Mouse (Mus musculus) urinary bladder, postnatal 36 days (tissue): ENCODE data around the gene Fgfr2.

Experiments used
- DNase-seq, 2 experiments: peaks; one replicate each; pipeline ENCODE4 v3.0.0; 2022; ENCODE audit warnings: low spot score in 2 of 2, mixed read lengths in 1 of 2

The Fgfr2 gene

DNA sequence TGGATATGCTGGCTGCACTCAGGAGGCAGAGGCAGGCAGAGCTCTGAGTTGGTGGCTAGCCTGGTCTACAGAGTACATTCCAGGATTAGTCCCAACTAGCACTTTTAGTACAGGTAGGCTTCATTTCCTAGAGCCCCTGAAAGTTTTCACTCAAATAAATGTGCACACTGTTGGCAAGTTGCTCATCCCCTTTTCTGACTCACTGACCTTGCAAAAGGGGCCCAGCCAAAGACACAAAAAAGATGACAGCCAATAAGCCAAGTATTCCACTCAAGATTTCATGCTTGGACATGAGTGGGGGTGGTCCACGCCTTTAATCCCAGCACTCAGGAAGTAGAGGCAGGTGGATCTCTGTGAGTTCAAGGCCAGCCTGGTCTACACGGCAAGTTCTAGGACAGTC lies 541.7 kb downstream of the Fgfr2 start:
- DNase-seq: no peak

DNA sequence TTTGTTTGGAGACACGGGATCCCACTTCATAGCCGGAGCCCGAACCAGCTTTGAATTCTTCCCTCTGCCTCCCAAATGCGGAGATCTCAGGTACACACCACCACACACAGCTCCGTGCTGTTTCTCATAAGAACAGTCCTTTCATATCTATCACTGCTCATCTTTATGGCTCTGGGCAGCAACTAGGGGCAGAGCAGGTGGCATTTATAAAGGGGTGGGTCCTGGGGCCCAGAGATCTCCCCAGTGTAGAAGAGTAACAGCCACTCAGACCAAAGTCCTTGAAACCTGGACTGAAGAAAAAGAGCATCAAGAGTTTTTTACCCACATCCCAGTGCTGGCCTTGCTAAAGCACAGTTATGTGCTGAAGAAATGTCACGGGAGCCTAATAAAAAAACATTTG lies 542.6 kb downstream of the Fgfr2 start:
- no peak for DNase-seq

- no peak for DNase-seq
These were observed 546.3 kb downstream of the Fgfr2 start for GRCm38 (mm10) chr7:132576891-132577290.

DNA sequence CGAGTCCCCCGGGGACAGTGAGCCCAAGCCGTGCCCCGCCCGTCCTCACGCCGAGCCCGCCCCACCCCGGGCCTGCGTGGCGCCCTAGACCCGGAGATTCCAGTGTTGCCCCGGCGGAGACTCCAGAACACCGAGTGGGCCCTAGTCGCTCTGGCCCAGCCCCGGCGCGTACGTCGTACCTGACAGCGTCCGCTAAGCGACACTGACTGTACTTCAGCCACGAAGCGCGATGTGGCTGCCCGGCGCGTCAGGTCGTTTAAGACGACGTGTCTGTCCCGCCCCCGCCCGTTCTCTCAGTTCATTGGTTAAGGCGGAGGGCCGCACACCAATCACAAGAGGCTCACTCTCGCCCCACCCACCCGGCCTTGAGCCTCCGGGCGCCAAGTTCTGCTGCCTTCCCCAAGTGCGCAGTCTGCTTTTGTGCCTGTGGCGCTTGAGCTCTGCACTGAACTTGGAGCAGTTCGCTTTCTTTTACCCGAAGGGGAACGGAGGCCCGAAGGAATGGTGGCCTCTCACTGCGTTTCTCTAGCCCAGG lies 547.0 kb downstream of the Fgfr2 start, which contains the start of gene Oat:
TSS of gene Oat (minus strand) at position 283 of the 535 bp plus-strand sequence.
- peak; percentile 87 to 95 for DNase-seq

DNA sequence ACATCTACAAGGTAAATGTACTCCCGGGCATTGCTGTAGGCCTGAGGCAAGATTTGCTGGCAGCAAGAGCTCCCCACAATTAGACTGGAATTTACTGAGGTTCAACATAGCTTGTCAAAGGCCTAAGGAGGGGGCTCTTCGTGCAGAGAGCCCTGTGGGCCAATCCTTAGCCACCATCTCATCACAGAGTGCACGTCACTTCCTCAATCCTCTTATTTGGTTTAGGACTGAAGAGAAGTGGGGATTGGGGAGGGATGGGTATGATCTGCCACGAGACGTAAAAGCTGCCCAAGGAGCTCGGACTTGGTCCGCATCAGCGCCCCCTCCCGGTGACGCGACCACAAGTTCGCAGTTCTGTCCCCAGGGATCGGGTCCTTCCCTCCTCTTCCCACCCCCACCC lies 547.5 kb downstream of the Fgfr2 start:
- peak; percentile 66 to 74 for DNase-seq

- DNase-seq: no peak
These were observed 548.5 kb downstream of the Fgfr2 start for GRCm38 (mm10) chr7:132574646-132575045.

DNA sequence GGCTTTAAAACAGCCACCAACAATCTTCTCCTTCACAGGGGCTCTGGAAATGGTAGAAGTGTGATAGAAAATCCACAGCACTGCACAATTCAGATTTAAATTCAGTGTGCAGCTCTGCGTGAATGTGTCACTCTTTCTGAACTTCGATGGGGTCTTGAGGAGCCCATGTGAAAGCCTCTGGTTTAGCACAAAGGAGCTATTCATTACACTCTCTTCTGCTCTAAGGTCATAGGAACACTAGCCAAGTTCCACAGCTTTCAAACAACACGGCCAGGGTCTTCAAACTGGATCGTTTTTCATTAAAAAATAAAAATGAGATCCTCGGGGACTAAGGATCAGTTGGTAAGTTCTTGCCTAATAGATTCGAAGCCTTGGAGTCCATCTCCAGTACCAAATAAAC lies 549.9 kb downstream of the Fgfr2 start:
- no peak for DNase-seq

DNA sequence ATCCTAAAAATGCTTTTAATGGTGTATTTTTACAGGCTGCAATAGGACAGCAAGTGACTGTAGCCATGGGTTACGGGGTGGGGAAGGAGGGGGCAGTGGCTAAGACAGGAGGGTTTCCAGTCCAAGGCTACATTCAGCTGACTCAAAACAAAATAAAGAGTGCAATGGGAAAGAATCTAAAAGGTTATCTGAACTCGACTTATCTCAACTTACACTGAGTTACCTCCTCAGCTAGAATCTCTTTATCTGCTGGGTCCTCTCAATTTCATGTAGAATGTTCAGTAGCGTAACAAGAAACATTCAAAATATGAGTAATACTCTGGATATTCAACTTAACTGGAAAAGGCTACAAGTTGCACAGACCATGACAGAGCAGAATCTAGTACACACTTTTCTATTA lies 550.4 kb downstream of the Fgfr2 start:
- DNase-seq: no peak

DNA sequence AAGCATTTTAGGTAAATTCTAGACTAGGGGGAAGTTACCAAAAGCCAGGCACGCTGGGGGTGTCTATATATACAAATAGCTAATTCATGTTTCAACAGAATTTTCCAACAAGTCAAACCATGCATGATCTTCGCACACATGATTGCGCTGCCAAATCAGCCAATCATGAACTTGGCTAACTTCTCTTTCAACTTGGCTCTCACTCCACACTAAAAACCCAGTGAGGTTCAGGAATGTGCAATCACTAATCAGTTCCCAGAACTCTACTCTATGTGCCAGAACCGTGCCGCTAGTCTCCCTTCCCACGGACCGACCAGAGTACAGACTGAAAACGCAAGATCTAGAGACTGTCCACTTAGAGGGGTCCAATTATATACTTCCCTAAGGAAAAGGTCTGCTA lies 551.7 kb downstream of the Fgfr2 start:
- DNase-seq: peak in 1 of 2 experiments; percentile 33

DNA sequence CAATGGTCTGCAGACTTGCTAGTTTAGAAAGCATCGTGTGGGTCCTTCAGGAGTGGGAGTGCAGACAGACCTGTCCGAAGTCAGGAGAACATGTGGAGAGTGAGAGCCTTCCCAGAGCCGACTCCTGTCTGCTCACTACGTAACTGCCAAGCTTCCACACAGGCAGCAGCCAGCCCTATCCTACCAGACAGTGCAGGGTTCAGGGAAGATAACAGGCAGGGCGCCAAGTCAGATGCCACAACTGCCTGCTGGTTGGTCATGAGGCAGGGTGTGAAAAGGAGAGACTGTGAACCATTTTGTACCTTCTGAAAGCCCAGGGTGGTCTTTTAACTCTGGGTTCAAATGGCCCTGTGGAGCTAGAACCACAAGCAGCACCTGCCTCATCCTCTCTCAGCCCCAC lies 553.1 kb downstream of the Fgfr2 start:
- peak in 1 of 2 experiments; percentile 22 for DNase-seq

DNA sequence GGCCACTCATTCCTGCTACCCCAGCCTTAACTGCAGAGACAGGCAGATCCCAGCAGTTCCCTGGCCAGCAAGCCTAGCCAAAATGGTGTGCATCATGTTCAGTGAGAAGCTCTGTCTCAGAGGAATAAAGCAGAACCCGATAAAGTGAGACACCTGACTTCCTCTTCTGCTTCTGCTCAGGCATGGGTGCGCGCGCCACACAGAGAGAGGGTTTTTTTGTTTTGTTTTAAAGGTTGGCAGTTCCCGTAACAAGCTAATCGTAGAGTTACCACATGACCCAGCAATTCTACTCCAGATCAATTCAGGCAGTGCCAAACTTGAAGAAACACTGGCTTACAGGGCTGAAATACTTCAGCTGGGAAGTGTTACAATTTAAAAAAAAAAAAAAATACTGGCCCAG lies 554.3 kb downstream of the Fgfr2 start:
- peak in 1 of 2 experiments; percentile 12 for DNase-seq

DNA sequence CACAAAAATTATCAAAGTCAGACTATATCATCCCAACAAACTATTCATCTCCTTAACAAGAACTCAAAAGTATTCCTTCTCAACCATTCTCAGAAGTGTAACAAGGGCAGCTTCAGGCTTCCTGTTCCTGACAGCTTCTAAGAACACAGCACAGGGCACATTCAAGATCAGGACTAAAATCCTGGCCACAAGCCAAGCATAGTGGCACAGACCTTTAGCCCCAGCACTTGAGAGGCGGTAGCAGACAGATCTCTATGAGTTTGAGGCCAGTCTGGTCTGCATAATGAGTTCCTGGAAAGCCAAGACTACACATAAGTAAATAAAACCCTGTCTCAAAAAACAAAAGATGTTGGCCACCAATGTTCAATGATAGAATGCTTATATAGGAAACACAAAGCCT lies 557.3 kb downstream of the Fgfr2 start:
- DNase-seq: no peak

DNA sequence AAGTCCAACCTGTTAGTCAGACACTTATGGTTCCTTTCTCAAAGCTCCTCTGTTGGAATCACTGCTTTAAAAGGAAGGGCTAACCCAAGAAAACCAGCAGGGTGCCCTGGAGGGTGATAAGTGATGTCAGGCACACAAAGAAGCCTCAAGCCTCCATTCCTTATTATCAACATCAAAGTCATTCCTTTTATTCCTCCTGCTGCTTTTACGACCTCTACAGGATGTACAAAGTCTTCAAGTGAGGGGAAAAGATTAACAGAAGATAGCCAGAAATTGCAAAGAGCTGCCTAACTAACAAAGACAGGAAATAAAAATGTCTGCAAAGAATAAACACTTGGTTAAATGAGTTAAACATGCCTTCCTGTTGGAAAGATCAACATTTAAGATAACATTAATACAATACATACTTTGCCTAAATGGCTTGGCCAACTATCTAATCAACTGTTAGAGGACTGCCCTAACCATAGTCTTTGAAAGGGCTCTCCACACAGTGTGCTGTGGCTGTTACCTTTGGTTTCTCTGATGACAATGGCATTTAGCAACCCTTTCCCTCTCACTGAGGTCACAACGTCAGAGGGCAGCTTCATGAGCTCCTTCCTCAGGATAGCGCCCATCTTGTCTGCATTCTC lies 563.9 kb downstream of the Fgfr2 start:
- no peak for DNase-seq

GRCm38 (mm10) chr7:132558141-132558736 lies 564.9 kb downstream of the Fgfr2 start:
- no peak for DNase-seq

GRCm38 (mm10) chr7:132556575-132556974 lies 566.6 kb downstream of the Fgfr2 start:
- DNase-seq: no peak

- DNase-seq: no peak
These were observed 567.2 kb downstream of the Fgfr2 start for GRCm38 (mm10) chr7:132555911-132556310.

GRCm38 (mm10) chr7:132554091-132554490 lies 569.1 kb downstream of the Fgfr2 start:
- no peak for DNase-seq

DNA sequence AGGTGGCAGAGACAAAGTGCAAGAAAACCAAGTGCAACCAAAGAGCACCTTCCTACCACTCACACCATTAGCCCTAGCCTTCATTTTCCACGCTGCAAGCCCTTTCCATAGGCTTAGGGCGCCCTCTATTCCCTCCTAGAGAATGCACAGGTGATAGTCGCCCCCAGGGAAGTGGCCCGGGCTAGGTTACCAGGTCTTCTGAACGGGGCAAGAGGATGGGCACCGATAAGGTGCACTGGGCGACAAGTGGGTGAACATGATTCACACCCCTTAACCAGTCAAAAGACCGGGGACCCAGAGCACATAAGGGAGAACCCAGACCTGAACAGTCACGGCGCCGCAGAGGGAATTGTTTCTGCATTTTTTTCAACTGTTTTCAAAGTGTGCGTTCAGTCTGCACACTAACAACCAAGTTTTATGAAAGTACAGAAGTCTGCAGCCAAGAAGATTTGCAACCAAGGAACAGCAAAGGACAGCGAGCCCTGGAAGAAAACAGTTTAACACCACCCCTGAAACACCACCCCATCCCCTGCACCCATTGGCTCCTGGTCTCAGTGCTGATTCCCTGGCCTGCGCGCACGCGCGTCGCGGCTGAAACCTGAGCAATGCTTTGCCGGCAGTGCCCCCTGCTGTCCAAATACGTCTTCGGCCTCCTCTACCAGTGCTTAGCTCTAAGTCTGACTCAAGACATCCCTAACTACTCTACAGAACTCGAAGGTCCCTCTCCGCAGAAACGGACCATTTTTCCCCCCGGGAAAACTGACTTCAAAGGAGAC lies 571.6 kb downstream of the Fgfr2 start:
- peak; percentile 95 to 97 for DNase-seq

- DNase-seq: no peak
These were observed 576.0 kb downstream of the Fgfr2 start for GRCm38 (mm10) chr7:132547126-132547525.

GRCm38 (mm10) chr7:132542427-132542826 lies 580.7 kb downstream of the Fgfr2 start:
- no peak for DNase-seq

DNA sequence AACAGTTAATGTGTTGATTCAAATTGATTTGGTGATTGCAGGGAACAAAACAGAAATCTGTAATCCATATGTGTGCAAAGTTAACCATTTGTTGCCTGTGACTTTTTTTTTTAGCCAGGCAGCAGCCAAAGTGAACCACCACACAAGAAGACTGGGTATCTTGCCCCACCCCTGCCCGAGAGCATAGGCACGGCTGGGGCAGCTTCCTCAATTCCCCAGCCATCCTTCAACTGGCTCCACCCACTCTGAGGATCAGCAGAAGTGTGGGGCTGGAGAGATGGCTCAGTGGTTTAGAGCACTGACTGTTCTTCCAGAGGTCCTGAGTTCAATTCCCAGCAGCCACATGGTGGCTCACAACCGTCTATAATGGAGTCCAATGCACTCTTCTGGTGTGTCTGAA lies 581.6 kb downstream of the Fgfr2 start:
- DNase-seq: no peak

DNA sequence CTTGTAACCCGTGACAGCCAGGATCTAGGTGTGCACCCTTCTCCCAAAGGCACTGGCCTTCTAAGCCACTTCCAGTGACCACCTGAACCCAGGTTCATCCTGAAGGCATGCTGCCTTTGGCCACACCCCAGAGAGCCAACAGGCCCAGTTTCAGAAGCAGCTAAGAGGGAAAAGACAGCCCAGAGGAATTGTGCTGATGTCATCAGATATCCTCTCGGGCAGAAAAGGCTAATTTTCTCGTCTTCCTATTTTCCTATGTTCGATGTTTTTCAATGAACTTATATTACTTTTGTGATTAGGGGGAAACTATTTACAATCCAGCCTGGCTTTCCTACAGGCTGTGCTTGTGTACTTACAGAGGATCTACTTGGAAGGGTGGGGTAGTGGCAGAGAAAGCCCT lies 582.6 kb downstream of the Fgfr2 start:
- DNase-seq: no peak

DNA sequence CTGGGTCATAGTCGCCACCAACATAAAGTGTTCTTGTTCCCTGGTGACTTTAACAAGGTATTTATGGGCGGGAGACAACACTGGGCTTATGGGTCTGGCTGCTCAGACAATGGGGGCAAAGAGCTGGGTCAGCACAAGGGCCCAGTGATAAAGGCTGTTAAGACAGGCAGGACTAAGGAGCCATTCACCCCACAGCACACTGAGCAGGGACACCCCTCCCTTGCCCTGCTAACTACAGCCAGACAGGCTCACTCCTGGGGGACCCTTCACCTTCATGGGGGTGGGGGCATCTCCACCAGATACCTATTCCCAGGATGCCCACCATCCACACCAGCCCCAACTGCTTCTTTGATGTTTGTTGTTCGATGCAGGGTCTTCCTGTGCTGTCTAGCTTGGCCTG lies 593.9 kb downstream of the Fgfr2 start:
- no peak for DNase-seq
